Mouse (Mus musculus) myocyte (in vitro differentiated cells): Measurements from ENCODE around the gene 6330409D20Rik.
A peak's percentile ranks its signal among the peaks of the same experiment; 100 is the strongest.

Experiments
- E2F4 ChIP-seq: IDR thresholded peaks from one replicate; pipeline ENCODE4 v1.6.1; 2011; ENCODE audit warnings: mild to moderate bottlenecking, control low read depth, moderate library complexity; ENCODE audit not compliant: insufficient read depth
- POLR2A ChIP-seq: IDR thresholded peaks from one replicate; pipeline ENCODE4 v1.6.1; 2011; ENCODE audit warnings: low read depth, mild to moderate bottlenecking, control low read depth, moderate library complexity; ENCODE audit not compliant: insufficient read length
- POLR2AphosphoS2 ChIP-seq: IDR thresholded peaks from one replicate; pipeline ENCODE4 v1.6.1; 2011; ENCODE audit warnings: low read depth, control low read depth; ENCODE audit not compliant: insufficient read length
- REST ChIP-seq: IDR thresholded peaks from one replicate; pipeline ENCODE4 v1.6.1; 2011; ENCODE audit warnings: mild to moderate bottlenecking, control low read depth, moderate library complexity; ENCODE audit not compliant: insufficient read depth, insufficient read length
- TCF12 ChIP-seq: IDR thresholded peaks from one replicate; pipeline ENCODE4 v1.6.1; 2011; ENCODE audit warnings: mild to moderate bottlenecking, control low read depth; ENCODE audit not compliant: poor library complexity, insufficient read depth, severe bottlenecking
- TCF3 ChIP-seq: IDR thresholded peaks from one replicate; pipeline ENCODE4 v1.6.1; 2011; ENCODE audit warnings: low read depth, control low read depth; ENCODE audit not compliant: insufficient read length
- USF1 ChIP-seq: IDR thresholded peaks from one replicate; pipeline ENCODE4 v1.6.1; 2011; ENCODE audit warnings: low read depth, mild to moderate bottlenecking, control low read depth, moderate library complexity

- no peak for TF ChIP-seq POLR2A
- peak; percentile 50 for TF ChIP-seq POLR2AphosphoS2
- no peak for TF ChIP-seq E2F4
- TF ChIP-seq USF1, result no peak
- TF ChIP-seq TCF3, result no peak
- TF ChIP-seq TCF12, result no peak
- no peak for TF ChIP-seq REST
Measured at GRCm38 (mm10) chr2:32784048-32784681, 43.3 kb upstream of the 6330409D20Rik start, which contains the start of gene Cfap157.
